Mouse (Mus musculus): Measurements from ENCODE around the gene Arhgef1.

DNA sequence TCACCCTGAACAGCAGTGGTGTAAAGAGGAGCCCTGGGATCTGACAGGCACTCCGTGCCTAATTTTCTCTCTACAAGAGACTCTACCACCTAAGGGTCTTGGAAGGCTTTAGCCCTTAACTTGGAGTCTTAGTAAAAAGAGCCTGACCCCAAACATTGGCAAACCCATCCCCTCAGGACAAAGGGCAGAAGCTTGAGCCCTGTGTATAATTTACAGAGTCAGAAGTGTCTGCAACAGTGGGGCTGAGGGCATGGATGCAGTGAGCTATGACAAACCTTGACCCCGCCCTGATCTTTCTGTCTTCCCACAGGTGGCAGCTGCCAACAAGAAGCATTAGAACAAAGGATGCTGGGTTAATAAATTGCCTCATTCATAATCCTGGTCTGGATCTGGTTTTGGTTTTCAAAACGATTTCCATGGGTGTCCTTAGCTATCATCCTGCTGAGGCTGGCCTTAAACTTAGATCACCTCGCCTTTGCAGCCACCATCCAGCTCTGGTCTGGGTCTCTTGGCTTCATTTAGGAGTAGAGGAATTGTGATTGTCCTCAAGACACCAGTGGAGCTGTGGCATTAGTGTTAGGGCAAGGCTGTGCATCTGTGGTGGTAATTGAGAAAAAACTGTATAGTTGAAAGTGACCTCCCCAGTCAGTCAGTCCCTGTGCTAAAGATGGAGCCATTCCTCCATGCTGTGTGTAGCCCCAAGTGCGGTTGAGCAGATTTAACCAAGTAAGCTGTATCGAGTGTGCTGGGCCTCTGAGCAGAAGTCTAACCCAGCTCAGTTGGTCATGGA is 13.1 kb upstream of the Arhgef1 start:
- TF ChIP-seq CTCF (conservative IDR thresholded peaks at IDR 0.05 in 1 of 2, IDR thresholded peaks at IDR 0.05 in 1 of 2; ENCODE audit: low read depth in 2 of 2, low read length in 2 of 2), result no peak
- TF ChIP-seq MAZ (IDR thresholded peaks at IDR 0.05; ENCODE audit: low read depth, low read length), result no peak
- peak; percentile 4 for TF ChIP-seq POLR2A (IDR thresholded peaks at IDR 0.05; ENCODE audit: low read depth, low read length)
- no peak for TF ChIP-seq TCF12 (IDR thresholded peaks at IDR 0.05; ENCODE audit: low read depth, low read length)
- TF ChIP-seq ZNF384 (IDR thresholded peaks at IDR 0.05; ENCODE audit: low read depth, low read length), result no peak
- TF ChIP-seq MYC (IDR thresholded peaks at IDR 0.05; ENCODE audit: low read depth, low read length), result no peak
- TF ChIP-seq POLR2AphosphoS2 (IDR thresholded peaks at IDR 0.05; ENCODE audit: low read depth, low read length), result no peak
- no peak for TF ChIP-seq GABPA (IDR thresholded peaks at IDR 0.05; ENCODE audit: insufficient replicate concordance, low read depth, low read length)

Measured in CH12.LX (cell line).